Mouse (Mus musculus): ENCODE results near the gene Lrtm1.
A peak's percentile ranks its signal among the peaks of the same experiment; 100 is the strongest.

Gene Lrtm1

GRCm38 (mm10) chr14:29017883-29018282 lies at the start of gene Lrtm1:
TSS of gene Lrtm1 (plus strand) at chr14:29018208.
- DNase-seq (ENCODE audit: low spot score in 2 of 2): no peak

- peak; percentile 35 to 57 for DNase-seq (ENCODE audit: low spot score in 2 of 2)
These were observed 48.8 kb upstream of the Lrtm1 start for GRCm38 (mm10) chr14:28969247-28969646.

GRCm38 (mm10) chr14:28972620-28973019 lies 45.4 kb upstream of the Lrtm1 start:
- DNase-seq (ENCODE audit: low spot score in 2 of 2): no peak

GRCm38 (mm10) chr14:28979230-28979629 lies 38.8 kb upstream of the Lrtm1 start:
- peak; percentile 7 to 29 for DNase-seq (ENCODE audit: low spot score in 2 of 2)

GRCm38 (mm10) chr14:28980482-28980881 lies 37.5 kb upstream of the Lrtm1 start:
- DNase-seq (ENCODE audit: low spot score in 2 of 2): no peak

- no peak for DNase-seq (ENCODE audit: low spot score in 2 of 2)
These were observed 33.7 kb upstream of the Lrtm1 start for GRCm38 (mm10) chr14:28984276-28984675.

- no peak for DNase-seq (ENCODE audit: low spot score in 2 of 2)
These were observed 29.7 kb upstream of the Lrtm1 start for GRCm38 (mm10) chr14:28988211-28988900.

- no peak for DNase-seq (ENCODE audit: low spot score in 2 of 2)
These were observed 21.4 kb upstream of the Lrtm1 start for GRCm38 (mm10) chr14:28996569-28996968.

GRCm38 (mm10) chr14:29005228-29005840 lies 12.7 kb upstream of the Lrtm1 start:
- no peak for DNase-seq (ENCODE audit: low spot score in 2 of 2)

- no peak for DNase-seq (ENCODE audit: low spot score in 2 of 2)
These were observed 8.4 kb upstream of the Lrtm1 start for GRCm38 (mm10) chr14:29009644-29010043.

- no peak for DNase-seq (ENCODE audit: low spot score in 2 of 2)
These were observed 4.8 kb upstream of the Lrtm1 start for GRCm38 (mm10) chr14:29013161-29013560.

GRCm38 (mm10) chr14:29014680-29015079 lies 3.3 kb upstream of the Lrtm1 start:
- no peak for DNase-seq (ENCODE audit: low spot score in 2 of 2)

- no peak for DNase-seq (ENCODE audit: low spot score in 2 of 2)
These were observed 2.1 kb upstream of the Lrtm1 start for GRCm38 (mm10) chr14:29015896-29016295.

- no peak for DNase-seq (ENCODE audit: low spot score in 2 of 2)
These were observed 450 bp downstream of the Lrtm1 start for GRCm38 (mm10) chr14:29018316-29019000.

- no peak for DNase-seq (ENCODE audit: low spot score in 2 of 2)
These were observed 3.3 kb downstream of the Lrtm1 start for GRCm38 (mm10) chr14:29021295-29021694.

- no peak for DNase-seq (ENCODE audit: low spot score in 2 of 2)
These were observed 5.2 kb downstream of the Lrtm1 start for GRCm38 (mm10) chr14:29023246-29023645.

- no peak for DNase-seq (ENCODE audit: low spot score in 2 of 2)
These were observed 7.3 kb downstream of the Lrtm1 start for GRCm38 (mm10) chr14:29025335-29025734.

- DNase-seq (ENCODE audit: low spot score in 2 of 2): no peak
These were observed 9.3 kb downstream of the Lrtm1 start for GRCm38 (mm10) chr14:29027276-29027675.

- no peak for DNase-seq (ENCODE audit: low spot score in 2 of 2)
These were observed 10.5 kb downstream of the Lrtm1 start for GRCm38 (mm10) chr14:29028391-29029106.

GRCm38 (mm10) chr14:29029107-29029469 lies 11.1 kb downstream of the Lrtm1 start:
- DNase-seq (ENCODE audit: low spot score in 2 of 2): no peak

GRCm38 (mm10) chr14:29029896-29030420 lies 11.9 kb downstream of the Lrtm1 start:
- peak in 1 of 2 experiments; percentile 16 for DNase-seq (ENCODE audit: low spot score in 2 of 2)

GRCm38 (mm10) chr14:29030519-29030918 lies 12.5 kb downstream of the Lrtm1 start:
- DNase-seq (ENCODE audit: low spot score in 2 of 2): peak in 1 of 2 experiments; percentile 15
